Mouse (Mus musculus) thymus, postnatal 14 days (tissue): ENCODE measurements at regions not wholly inside any gene's neighbourhood (a gene's known extent, or its start where the extent isn't known, plus 50 kb on each side); places are given as distances from the start of the nearest gene placed in this dataset.

ENCODE experiments used
- DNase-seq: peaks from one replicate; pipeline ENCODE4 v3.0.0; 2021

DNA sequence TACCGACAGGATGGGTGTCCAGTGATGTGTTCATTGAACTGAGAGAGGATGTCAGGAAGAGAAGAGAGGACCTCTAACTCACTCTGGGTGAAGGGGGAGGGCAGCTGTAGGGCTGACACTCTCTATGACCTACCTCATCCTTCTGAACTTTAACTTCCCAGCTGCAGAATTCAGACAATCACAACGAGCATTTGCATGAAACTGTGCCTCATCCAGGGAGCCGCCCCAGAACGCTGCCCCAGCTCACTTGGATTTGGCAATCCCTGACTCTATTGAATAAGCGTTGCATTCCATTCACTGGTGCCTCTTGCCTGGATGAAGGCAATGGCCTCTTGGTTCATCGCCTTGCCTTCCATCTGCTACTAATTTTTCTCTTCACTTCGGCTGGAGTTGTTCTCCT is 223.9 kb upstream of the Gm12728 start:
- DNase-seq = no peak

DNA sequence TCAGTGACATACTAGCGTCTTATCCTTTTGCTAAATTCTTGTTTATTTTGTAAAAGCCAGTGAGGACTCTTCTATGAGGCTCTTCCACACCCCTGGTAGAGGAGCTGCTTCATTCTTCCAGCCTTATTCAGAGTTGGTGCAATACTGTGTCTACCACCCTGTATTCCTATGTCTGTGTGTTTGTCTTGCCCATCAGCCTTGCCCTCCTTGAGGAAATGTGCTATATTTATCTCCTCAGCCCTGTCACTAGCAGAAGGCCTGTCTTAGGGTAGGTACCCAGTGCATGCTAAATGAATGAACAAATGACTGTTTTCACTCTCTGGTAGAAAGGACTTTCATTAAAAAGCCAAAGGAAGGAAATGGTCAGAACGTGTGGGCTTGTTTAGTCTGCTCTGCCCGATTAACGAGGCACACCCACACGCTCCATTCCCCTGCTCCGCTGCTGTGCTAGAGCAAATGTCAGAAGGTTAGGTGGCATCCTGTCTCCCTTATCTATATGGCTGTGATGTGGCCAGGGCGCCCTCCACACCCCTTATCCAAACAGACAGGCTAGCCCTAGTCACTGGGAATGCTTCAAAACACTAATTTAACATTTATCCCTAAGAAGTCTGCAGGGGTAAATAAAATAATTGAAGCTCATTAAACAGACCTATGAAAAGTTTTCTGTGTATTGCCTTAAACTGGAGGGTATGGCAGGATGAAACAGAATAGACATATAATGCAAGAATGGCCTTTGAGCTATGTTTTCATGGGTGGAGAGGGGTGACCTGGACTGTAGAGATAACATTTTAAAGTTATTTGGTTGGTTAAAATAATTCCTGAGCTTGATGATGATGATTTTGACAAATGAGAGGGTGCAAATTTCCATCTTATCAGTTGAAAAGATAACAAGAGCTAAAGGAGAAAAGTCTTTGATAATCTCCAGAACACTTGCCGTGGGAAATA is 222.9 kb upstream of the Gm12728 start:
- no peak for DNase-seq

DNA sequence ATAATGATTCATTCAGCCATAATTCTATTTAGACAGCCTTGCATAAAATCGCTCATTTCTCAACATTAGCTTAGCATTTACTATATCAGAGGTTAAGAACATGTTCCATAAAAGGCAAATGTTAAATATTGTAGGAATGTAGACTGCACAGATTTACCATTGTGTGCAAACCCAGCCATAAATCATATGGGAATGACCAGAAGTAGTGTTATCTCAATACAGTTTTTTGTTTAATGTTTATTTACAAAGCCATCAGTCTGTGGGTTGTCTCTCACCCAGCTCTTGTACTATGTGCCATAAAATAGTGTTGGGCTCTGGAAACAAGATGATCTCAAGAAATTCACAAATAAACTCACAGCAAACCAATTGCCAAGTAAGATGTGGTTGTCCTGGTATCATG is 220.0 kb upstream of the Gm12728 start:
- no peak for DNase-seq

DNA sequence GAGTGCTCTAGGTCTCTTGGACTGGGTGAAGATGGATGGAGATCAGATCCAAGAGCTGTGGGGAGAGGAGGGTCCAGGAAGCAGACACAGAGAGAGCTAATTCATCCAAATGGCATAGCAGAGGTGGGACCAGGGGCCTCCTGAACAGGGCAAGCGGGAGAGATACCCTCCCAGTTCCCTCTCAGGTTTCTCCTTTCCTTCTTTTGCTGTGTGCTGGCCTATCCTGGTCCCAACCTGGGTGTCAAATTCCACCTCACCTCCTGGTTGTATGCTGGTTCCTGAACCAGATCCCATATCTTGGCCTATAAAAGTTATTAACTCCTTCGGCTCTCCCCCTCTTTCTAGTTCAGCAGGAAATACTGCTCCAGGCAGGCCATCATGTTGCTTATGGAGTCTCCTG is 214.1 kb upstream of the Gm12728 start:
- no peak for DNase-seq

DNA sequence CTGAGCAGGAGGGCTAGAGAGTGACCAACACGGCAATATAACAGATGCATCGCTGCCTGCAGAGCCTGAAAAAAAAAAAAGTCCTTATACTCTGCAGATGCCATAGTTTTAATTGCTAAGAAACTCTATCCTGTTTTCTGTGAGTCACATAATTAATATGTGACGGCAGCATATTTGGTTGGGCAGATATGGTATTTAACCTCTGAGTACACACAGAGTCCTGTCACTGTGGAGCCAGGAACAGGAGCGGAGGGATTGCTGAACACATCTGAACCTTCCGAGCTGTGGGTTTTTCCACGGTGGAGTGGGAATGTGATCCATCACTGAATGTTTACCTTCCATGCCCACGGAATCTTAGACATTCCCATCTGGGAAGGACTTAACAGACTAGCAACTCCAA is 208.7 kb upstream of the Gm12728 start:
- no peak for DNase-seq

DNA sequence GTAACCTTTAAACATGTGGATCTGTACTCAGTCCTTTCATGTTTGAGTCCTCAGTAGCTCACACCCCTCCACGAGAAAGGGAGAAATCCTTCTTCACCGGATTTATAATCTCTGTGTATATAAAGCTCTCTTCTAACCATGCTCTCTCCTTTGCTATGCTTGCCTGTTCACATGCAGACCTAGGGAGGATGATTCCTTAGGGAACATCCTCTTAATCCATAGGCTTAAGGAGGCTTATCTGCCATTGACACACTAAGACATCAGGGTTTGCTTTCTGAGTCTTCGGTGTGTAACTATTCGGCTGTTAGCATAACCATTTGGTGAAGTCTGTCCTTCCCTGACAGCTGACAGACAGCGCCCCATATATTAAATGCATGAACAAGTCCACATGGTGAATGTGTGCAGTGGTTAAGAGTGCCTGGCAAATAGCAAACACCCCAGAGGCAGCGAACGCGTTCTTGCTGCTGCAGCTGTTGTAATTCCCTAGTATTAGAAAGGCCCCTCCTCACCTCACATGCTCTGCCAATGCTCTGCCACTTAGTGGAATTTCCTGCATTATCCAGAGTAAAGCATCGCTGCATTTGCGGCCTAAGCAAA is 205.2 kb upstream of the Gm12728 start:
- no peak for DNase-seq

DNA sequence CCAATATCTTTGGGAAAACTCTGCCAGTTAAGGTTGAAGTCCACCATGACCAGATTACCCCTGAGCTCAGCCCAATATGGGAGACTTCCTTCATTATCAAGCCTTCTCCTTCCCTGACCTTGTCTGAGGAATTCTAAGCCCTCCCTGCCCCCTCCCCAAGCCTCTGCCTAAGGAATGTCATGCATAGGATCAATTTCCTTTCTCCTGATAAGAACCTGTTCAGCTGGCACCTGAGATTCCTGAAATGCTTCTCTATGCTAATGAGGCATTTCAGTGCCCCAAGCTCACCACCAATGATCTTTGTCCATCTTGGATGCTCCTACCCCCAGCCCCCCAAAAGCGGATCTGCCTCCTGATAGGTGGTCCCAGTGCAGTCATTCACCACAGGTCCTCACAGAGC is 186.0 kb upstream of the Gm12728 start:
- DNase-seq = no peak

DNA sequence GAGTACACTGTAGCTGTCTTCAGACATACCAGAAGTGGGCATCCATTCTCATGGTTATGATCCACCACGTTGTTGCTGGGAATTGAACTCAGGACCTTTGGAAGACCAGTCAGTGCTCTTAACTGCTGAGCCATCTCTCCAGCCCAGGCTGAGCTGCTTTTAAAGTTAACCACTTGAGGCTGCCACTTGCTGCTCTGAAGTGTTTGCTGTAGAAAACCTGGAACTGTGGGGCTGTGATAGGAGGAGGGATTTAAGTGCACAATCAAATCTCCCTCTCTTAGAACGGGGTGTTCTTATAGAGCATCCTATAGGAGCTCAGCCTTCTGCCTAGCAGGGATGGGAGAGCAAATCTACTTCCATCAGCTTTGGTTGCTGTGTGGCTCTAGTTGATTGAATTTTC is 185.1 kb upstream of the Gm12728 start:
- DNase-seq = no peak

DNA sequence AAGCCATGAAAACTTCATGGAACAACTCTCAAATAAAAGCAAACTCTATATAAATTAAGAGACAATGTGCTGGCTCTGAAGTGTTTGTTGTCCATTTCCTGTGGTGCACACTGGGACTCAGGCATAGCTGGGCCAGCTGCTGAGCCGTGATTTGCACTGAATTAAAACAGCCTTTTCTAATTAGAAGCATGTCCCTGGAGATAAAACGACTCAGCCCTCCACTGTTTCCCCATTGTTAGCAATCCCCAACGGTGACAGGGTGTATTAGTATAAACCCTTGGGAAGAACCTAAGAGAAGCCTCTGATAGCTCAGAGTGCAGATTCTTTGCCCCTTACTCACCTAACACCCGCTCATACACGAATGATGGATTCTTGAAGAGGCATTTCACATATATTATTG is 182.9 kb upstream of the Gm12728 start:
- DNase-seq = no peak

DNA sequence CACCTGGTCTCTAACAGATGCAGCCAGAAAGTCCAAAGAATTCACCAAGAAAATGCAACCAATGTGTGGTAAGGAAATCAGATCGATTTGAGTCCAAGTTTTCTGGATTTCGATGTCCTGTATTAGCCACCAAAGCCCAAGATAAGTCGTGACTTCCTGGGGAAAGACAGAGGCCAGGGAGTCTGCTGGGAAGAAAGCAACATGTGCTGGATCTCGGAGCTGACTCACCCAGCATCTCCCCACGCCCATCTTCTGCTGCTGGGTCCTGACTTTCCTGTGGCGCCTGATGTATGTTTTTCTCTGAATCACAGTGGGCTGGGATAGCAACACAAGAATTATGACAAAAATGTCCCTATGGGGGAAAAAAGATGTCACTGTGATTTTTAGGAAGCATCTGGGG is 178.8 kb upstream of the Gm12728 start:
- DNase-seq = no peak

DNA sequence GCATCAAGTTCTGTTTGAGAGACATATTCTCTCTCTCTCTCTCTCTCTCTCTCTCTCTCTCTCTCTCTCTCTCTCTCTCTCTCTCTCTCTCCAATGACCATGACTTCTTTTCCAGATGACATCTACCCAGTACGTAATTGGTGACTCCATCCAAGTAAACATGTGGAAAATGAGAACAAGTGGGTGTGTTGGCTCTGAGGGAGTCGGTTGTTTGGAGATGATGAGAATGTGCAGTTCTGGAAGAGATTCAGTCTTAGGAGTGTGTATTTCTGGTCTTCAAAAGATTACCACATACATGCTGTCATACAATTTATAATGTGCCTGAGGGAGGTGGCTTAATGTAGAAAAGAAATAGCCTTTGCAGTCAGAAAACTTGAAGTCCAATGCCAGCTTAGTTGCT is 175.3 kb upstream of the Gm12728 start:
- no peak for DNase-seq

DNA sequence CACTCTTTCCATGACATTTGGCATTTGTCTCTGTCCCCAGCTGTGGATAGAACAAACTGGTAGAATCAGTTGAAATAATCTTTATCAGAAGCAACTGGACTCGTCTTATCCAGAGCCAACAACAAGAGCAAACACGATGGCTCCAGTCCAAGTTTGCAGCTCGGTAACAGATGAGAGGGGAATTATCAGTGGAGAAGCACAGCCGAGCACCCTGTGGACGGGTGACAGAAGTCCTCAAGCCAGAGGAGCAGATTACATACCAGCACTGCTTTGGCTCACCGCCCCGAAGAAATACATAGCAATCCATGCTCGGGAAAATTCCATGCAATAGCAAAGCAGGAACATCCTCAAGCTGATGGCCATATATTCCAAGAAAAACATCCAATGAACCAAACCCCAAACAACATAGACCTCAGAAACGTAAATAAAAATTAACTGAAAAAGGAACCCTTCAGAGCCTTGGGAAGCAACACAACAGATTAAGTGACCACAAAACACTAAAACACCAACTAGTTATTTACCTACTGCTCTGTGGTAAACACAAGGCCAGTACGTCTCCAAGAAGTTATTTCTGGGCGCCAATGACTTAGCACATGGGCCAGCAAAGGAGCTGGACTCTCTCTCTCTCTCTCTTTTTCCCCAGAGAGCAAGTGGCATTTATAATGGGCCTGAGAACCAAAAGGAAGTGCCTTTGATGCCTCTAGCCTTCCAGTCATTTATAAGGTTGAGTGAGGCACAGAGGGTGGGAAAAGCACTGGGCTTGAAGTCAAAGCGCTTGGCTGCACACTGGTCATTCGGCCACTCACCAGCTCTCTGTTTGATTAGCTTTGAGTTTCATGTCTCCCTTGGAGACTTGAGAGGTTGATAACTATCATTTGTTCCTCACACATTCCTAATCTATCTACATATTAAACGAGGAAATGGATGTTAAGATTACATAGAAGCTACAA is 163.0 kb upstream of the Gm12728 start:
- DNase-seq = no peak

DNA sequence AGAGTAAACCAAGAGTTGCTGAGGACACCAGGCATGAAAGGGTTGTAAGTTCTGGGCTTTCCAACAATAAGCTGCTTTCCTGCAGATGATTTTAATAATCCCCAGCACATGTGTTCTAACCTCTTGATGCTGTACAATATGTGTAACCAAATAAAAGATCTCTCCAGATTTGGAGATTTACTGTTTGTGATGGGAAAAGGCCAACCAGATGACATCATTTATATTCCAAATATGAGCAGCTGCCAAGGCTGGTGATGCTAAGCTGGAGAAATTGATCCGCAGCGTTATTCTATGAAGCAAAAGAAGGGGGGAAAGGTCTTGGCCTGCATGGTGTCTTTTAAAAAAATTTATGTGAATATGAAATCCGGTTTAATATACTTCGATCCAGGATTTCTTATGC is 160.1 kb upstream of the Gm12728 start:
- DNase-seq = no peak

DNA sequence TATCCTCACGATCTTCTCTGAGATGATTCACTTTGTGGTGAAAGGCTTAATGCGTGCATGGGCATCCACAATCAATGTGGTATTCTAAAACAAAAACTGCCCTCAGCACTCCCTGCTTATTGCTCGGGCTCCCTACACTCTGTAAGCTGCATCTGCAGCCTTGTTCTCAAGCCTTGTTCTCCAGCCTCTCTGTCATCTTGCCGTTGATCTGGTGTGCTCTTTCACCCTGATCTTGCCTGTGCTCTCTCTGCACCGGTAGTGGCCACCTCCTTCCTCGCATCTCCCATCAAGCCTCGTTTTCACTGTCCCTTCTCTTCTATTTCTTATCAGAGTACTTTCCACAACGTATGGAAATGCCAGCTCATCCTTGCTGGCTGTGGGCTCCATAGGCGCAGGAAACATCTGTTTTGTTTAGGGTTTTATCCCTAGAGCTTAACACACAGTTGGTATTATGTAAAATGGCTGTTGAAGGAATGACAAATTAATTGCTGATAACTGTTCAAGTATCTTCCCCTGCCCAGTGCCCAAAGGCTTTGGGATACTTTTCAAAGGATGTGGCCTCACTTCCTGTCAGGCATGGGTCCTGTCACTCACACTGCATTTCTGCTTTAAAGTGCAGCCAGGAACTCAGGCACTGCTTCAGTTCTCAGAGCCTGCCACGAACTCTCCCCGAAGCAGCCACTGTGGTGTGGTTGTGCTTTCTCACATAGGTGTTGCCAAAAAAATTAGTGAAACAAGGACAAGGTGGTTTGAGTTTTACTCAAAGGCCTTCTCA is 158.9 kb upstream of the Gm12728 start:
- no peak for DNase-seq

DNA sequence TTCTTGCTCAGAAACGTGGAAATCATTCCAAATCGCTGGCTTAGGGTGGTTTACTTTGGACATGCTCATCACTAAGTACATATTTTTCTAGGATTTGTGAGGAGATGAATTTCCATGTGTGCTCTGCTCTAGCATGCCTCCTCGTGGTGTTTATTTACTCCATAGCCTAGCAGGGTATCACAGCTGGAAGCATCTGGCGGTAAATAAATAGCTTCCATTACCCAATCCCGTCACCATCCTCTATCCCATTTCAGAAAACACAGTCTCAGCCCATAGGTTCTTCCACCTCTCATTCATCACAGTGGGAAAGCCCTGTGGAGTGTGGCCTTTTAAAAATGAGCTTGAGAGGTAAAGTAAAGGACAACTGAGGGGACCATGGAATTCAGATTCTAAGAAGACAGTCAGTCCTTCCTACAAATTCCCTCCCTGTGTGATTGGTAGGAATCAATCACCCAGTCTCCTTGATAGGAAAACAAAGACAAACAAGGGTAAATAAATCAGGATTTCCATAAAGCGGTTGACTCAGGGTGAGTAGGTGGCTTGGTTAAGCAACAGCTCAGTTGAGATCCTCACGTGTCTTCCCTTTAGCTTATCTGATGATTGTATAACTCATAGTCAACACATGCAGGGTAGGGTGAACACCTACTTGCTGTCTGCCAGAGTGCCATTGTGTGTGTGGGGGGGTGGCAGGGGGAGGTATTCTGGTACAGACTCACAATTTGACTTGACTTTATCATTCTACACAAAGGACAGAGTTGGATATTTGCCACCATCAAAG is 156.9 kb upstream of the Gm12728 start:
- no peak for DNase-seq

DNA sequence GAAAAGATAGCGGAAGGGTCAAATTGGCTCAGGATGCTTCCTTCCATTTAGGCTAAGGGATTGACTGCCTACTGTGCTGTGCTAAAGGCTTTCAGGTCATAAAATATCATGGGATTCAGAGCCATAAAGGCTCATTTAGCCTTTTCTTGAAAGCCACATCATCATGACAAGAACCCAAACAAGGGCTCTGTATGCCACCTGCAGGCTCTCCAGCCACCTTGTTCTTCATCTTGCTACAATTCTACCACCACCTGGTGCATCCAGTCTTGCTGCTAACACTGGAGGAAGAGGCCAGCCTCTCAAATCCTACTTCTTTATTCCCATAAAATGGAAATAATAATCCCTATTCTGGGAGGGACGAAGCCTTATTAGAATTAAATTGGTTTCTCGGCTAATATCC is 155.9 kb upstream of the Gm12728 start:
- no peak for DNase-seq

DNA sequence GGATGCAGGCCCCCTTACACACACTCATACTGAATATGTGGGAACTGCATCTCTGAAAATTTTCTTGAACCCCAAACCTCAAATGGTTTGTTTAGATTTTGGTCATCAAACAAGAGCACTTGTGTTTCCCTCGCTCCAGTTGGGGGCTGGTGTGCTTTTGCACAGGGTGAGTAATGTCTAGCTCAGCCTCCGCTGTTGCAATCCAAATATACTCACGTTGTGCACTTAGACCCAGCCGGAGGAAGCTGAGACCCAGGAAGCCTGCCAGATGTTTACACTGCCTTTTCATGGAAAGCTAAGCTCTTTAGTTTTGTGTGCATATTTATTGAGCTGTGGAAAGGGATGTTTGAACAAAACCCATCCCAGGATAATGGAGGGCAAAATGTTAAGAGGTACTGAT is 148.9 kb upstream of the Gm12728 start:
- DNase-seq = no peak

DNA sequence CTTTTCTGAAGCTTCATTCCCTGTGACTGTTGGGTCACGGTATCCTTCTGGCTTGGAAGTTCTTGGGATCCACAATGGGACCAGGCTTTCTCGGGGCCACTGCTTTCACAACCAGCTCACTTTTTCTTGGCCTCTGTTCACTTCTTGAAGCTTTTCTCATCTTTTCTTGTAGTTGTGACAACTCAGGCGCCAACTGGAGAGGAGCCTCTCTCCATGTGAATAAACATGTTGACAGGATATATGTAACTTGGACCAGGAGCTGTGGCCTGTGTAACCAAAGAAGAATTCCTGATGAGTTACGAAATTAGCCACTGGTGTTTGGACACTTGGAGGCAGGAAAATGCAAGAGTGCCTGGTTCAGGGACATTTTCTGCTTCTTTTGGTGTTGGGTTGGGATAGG is 148.1 kb upstream of the Gm12728 start:
- no peak for DNase-seq

DNA sequence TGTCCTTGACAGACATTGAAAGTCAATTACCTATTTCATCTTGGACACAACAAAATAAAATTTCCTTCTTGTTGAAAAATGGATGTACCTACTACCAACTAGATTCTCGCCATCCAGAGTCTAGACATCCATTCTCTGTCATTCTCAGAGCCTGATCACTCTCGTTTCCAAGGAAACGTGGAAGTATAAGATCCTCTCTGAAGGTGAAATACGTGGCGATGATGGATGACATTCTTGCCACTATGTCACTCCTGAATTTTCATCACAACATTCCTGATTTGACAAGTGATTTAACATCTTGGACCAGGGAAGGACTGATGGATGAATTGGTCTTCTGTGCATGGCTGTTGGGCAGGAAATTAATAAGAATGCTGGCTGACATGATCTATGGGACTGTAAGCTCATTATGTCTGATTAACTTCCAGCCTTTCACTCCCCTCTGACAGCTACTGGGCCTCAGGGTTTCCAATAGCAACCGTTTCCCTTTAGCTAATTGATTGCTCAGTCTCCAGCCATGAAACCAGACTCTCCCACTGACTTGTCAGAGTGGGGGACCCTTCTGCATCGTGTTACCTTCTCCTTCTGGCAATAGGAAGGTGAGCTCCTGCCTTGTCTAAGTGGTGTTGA is 140.7 kb upstream of the Gm12728 start:
- no peak for DNase-seq

DNA sequence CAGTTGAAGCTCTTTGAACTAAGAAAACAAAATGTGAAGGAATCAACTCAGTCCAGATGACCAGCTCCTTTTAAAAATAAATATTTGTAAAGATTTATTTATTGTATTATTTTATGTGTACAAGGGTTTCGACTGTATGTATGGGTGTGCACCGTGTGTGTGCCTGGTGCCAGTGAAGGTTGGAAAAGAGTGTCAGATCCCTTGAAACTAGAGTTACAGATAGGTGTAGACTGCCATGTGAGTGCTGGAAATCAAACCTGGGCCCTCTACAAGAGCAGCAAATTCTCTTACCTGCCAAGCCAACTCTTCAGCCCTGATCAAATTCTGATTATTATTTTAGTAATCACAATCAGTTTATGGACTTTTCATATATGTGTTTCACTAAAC is 140.2 kb upstream of the Gm12728 start:
- DNase-seq = no peak

DNA sequence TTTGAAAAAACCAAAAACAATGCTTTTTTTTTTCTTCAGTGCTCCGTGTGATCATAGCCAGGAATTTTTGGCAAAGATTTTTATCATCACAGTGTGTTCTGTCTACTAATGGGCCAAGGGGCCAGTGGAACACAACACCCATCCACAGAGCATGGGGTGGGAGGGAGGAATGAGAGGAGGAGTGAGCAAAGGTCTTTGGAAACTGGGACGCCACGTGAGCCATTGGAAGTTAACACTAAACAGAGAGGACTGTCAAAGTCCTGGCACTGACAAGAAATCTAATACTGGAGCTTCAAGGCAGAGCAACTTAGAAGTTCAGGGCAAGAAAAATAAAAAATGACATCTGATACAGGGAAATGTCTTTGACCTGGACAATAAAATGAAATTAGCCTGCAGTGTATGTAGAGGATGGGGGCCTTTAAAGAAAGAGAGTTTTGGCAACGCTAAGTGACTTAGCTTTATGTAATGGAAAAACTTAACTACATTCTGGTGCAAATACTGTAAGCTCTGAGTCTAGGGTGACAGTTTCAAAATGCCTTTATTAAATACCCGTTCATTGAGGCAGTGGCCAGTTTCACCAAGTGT is 133.5 kb upstream of the Gm12728 start:
- no peak for DNase-seq
